Mouse (Mus musculus) layer of hippocampus, postnatal 14 days (tissue): ENCODE measurements around the gene Cpne5. TPM values are rescaled to one million over a fixed set of nuclear protein-coding genes. Genes with fewer than 3 reads are reported as not detected.

Experiments used
- total RNA-seq, 2 experiments: library from RNA; stranded (reverse); gene quantifications; 2 replicates each; pipeline ENCODE4 v1.2.3; 2021

Gene Cpne5
- total RNA-seq, 2 experiments from 2014 or later: 42.5 to 48.4 TPM

Other genes starting within 250 kb of the Cpne5 start
- gene Stk38, start 230.2 kb downstream of the Cpne5 start, total RNA-seq: 10 to 100 TPM; 57.0 to 61.1 TPM
- 100 to 1,000 TPM; 127 to 160 TPM for gene Srsf3, start 205.5 kb downstream of the Cpne5 start, total RNA-seq
- gene Cdkn1a, start 147.2 kb downstream of the Cpne5 start, total RNA-seq: 10 to 100 TPM; 24.9 to 26.0 TPM
- gene Rab44, start 124.0 kb downstream of the Cpne5 start, total RNA-seq: under 1 TPM; 0.12 to 0.26 TPM
- gene Ppil1, start 26.0 kb upstream of the Cpne5 start, total RNA-seq: 10 to 100 TPM; 17.3 to 18.1 TPM
- 10 to 100 TPM; 88.1 to 93.8 TPM for gene BC004004, start 30.6 kb upstream of the Cpne5 start, total RNA-seq
- 1 to 10 TPM; 1.6 to 1.9 TPM for gene Pi16, start 79.5 kb upstream of the Cpne5 start, total RNA-seq
- gene Mtch1, start 109.8 kb upstream of the Cpne5 start, total RNA-seq: 100 to 1,000 TPM; 525 to 527 TPM
- gene Fgd2, start 122.7 kb upstream of the Cpne5 start, total RNA-seq: 1 to 10 TPM; 5.6 to 9.0 TPM